Comparison of ENCODE assay signal across 9 mouse cellular contexts in the genomic region with DNA sequence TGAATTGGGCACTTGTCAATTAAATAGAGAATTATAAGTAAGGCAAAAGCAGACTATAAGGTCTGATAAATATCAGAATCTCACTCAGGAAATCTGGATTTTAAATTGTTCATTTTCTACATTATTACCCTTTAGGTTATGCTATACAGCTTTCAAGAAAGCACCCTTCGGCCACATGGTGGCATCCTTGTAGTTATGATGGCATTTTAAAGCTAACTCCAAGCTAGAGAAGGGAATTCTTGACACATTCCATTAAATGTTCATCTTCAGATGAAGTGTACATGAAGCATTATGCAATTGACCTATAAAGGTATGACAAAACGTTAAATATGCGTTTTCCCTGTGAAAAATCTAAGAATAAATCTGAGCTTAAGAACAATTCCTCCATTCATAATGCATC.
A peak's percentile ranks its signal among the peaks of the same experiment; 100 is the strongest.
DNase-seq lines count a peak whose midpoint lies in the region; ATAC-seq and TF ChIP-seq lines count a peak whose summit lies in the region.
"Had no signal": no experiment of that assay in that cellular context is flagged by ENCODE, and none has a peak within 500 bp of the region (broad histone marks: within the 10 kb centered on the region; RNA-seq: fewer than 3 reads in every experiment).

No protein-coding gene starts in this region.

- no peak overlapping the region for H3K4me2 ChIP-seq in embryonic facial prominence, embryonic 11.5 days (ENCODE audit: low read depth, low read length)
- no peak overlapping the region for H3K4me2 ChIP-seq in forebrain, embryonic 16.5 days (ENCODE audit: low read length)
- H3K4me2 ChIP-seq in stomach, postnatal 0 days (replicated peaks; ENCODE audit: low read depth): no peak overlapping the region
- H3K4me2 ChIP-seq: liver, embryonic 13.5 days had no signal

- no peaks in the 10 kb centered on the region for H3K9me3 ChIP-seq in embryonic facial prominence, embryonic 11.5 days (replicated peaks; ENCODE audit: control insufficient read depth, low read length)
- H3K9me3 ChIP-seq in embryonic facial prominence, embryonic 10.5 days: no peaks in the 10 kb centered on the region
- no peaks in the 10 kb centered on the region for H3K9me3 ChIP-seq in forebrain, embryonic 16.5 days (ENCODE audit: control insufficient read depth, low read length)
- no peaks in the 10 kb centered on the region for H3K9me3 ChIP-seq in stomach, postnatal 0 days (ENCODE audit: control insufficient read depth, low read length)
- H3K9me3 ChIP-seq: liver, embryonic 13.5 days had no signal

- peak; percentile 36 for DNase-seq in embryonic facial prominence, embryonic 11.5 days (ENCODE audit: low spot score)
- DNase-seq in embryonic facial prominence, embryonic 10.5 days (ENCODE audit: low spot score): no peak
- peak; percentile 16 for DNase-seq in A20 (ENCODE audit: low read depth, low spot score)
- peak; percentile 44 to 54 for DNase-seq in left cerebral cortex, postnatal 10 days (ENCODE audit: extremely low spot score in 1 of 2, low spot score in 2 of 2)
- no peak for DNase-seq in stomach, postnatal 0 days (ENCODE audit: low spot score)
- DNase-seq in yolk sac, embryonic 10.5 days (ENCODE audit: low spot score): no peak
- DNase-seq: liver, embryonic 13.5 days had no signal

- TF ChIP-seq CTCF in stomach, postnatal 0 days (IDR thresholded peaks at IDR 0.05; ENCODE audit: low read depth): peak; percentile 69

- 45% methylated on average over 3 of the region's 3 CpGs for WGBS in embryonic facial prominence, embryonic 11.5 days
- WGBS in embryonic facial prominence, embryonic 10.5 days: 56% methylated on average over 3 of the region's 3 CpGs
- 51% methylated on average over 3 of the region's 3 CpGs for WGBS in forebrain, embryonic 16.5 days
- WGBS in stomach, postnatal 0 days: 45% methylated on average over 3 of the region's 3 CpGs

- TF ChIP-seq EP300 in stomach, postnatal 0 days (optimal IDR thresholded peaks at IDR 0.05): no peak

- no peak for ATAC-seq in embryonic facial prominence, embryonic 11.5 days (replicated peaks; ENCODE audit: insufficient number of reproducible peaks, low FRiP score, low TSS enrichment, low read depth)
- ATAC-seq in forebrain, embryonic 16.5 days: peak; percentile 85
- ATAC-seq in stomach, postnatal 0 days (ENCODE audit: low FRiP score, low TSS enrichment): no peak
- ATAC-seq in erythroid progenitor cell, adult 5-6 weeks (replicated peaks; ENCODE audit: low FRiP score, poor library complexity, severe bottlenecking): no peak

- no peaks in the 10 kb centered on the region for H3K27me3 ChIP-seq in embryonic facial prominence, embryonic 11.5 days (ENCODE audit: control insufficient read depth, insufficient read depth, low read length)
- no peaks in the 10 kb centered on the region for H3K27me3 ChIP-seq in embryonic facial prominence, embryonic 10.5 days (replicated peaks; ENCODE audit: low read depth, poor library complexity, severe bottlenecking)
- H3K27me3 ChIP-seq in forebrain, embryonic 16.5 days (replicated peaks; ENCODE audit: control insufficient read depth, insufficient read depth, low read length): no peaks in the 10 kb centered on the region
- no peaks in the 10 kb centered on the region for H3K27me3 ChIP-seq in stomach, postnatal 0 days (ENCODE audit: control insufficient read depth, insufficient read depth, low read length)
- H3K27me3 ChIP-seq: liver, embryonic 13.5 days had no signal

- no peak overlapping the region for H3K9ac ChIP-seq in embryonic facial prominence, embryonic 11.5 days (replicated peaks; ENCODE audit: low read length)
- no peak overlapping the region for H3K9ac ChIP-seq in forebrain, embryonic 16.5 days (replicated peaks; ENCODE audit: low read depth, low read length)
- no peak overlapping the region for H3K9ac ChIP-seq in stomach, postnatal 0 days (ENCODE audit: low read length)
- H3K9ac ChIP-seq: liver, embryonic 13.5 days had no signal

- H3K4me1 ChIP-seq in embryonic facial prominence, embryonic 11.5 days (ENCODE audit: control insufficient read depth, insufficient read depth, low read length): no peaks in the 10 kb centered on the region
- no peaks in the 10 kb centered on the region for H3K4me1 ChIP-seq in embryonic facial prominence, embryonic 10.5 days
- no peaks in the 10 kb centered on the region for H3K4me1 ChIP-seq in forebrain, embryonic 16.5 days (replicated peaks; ENCODE audit: control insufficient read depth, insufficient read depth, low read length)
- H3K4me1 ChIP-seq in stomach, postnatal 0 days (replicated peaks; ENCODE audit: control insufficient read depth, insufficient read depth): no peaks in the 10 kb centered on the region
- H3K4me1 ChIP-seq: liver, embryonic 13.5 days had no signal

- no peak overlapping the region for H3K27ac ChIP-seq in embryonic facial prominence, embryonic 11.5 days (replicated peaks; ENCODE audit: low read depth, low read length)
- H3K27ac ChIP-seq in embryonic facial prominence, embryonic 10.5 days (replicated peaks): no peak overlapping the region
- H3K27ac ChIP-seq in forebrain, embryonic 16.5 days (ENCODE audit: low read length): no peak overlapping the region
- H3K27ac ChIP-seq in stomach, postnatal 0 days (replicated peaks): no peak overlapping the region
- H3K27ac ChIP-seq: liver, embryonic 13.5 days had no signal

- H3K4me3 ChIP-seq in embryonic facial prominence, embryonic 11.5 days (ENCODE audit: low read depth, low read length): no peak overlapping the region
- no peak overlapping the region for H3K4me3 ChIP-seq in embryonic facial prominence, embryonic 10.5 days
- H3K4me3 ChIP-seq in forebrain, embryonic 16.5 days (replicated peaks; ENCODE audit: low read length): no peak overlapping the region
- no peak overlapping the region for H3K4me3 ChIP-seq in stomach, postnatal 0 days (ENCODE audit: low read depth, low read length)
- H3K4me3 ChIP-seq: liver, embryonic 13.5 days had no signal

- intact Hi-C loops in left cerebral cortex, postnatal 10 days (cut with DNase I): loop anchor here (10.0 kb wide), 1 partner anchor 1717 kb away; no protein-coding TSS in a partner anchor

- H3K36me3 ChIP-seq in embryonic facial prominence, embryonic 11.5 days (replicated peaks; ENCODE audit: control insufficient read depth, insufficient read depth, low read depth, low read length): no peaks in the 10 kb centered on the region
- H3K36me3 ChIP-seq in embryonic facial prominence, embryonic 10.5 days (replicated peaks): no peaks in the 10 kb centered on the region
- H3K36me3 ChIP-seq in forebrain, embryonic 16.5 days (ENCODE audit: control insufficient read depth, insufficient read depth): no peaks in the 10 kb centered on the region
- H3K36me3 ChIP-seq in stomach, postnatal 0 days (ENCODE audit: control insufficient read depth, insufficient read depth, low read length): no peaks in the 10 kb centered on the region
- H3K36me3 ChIP-seq: liver, embryonic 13.5 days had no signal

Comparison
In these comparisons a context has a peak if more than half of its experiments do, and no peak if none do; other contexts are left out.
1. DNase-seq: peak in embryonic facial prominence, embryonic 11.5 days (single experiment), A20 (single experiment) and left cerebral cortex, postnatal 10 days (2 of 2); none in embryonic facial prominence, embryonic 10.5 days (single experiment), stomach, postnatal 0 days (single experiment) and yolk sac, embryonic 10.5 days (single experiment).